Mouse (Mus musculus) lung, adult 2 months (tissue): ENCODE results near the gene Rgsl1.

ENCODE experiments used
- CTCF ChIP-seq: fragments of 200-500 bp; IDR thresholded peaks from 2 replicates; pipeline ENCODE4 v1.5.1; 2011; ENCODE audit warnings: mild to moderate bottlenecking, low read length, control low read depth; ENCODE audit not compliant: insufficient read depth
- POLR2A ChIP-seq: fragments of 200-500 bp; IDR thresholded peaks from 2 replicates; pipeline ENCODE4 v1.6.1; 2011; ENCODE audit warnings: low read depth, mild to moderate bottlenecking, control low read depth, low read length, borderline replicate concordance; ENCODE audit errors: extremely low read depth

DNA sequence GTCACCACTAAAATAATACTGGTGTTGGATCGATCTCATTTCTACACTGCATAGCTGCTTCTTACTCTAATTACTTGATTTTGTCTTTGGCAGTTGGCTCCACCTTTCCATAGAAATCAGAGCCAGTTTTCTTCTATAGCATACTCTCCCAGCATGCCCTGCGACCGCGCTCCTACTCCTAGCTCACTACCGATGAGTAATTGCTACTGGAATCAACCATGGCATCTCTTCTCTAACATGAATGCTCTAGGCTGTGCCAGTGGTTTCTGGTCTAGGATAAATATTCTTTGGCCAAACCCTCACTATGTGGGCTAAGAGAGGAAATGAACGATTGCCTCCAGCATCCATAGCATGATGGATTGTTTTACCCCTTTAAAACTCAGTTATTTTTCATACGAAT is 2.5 kb upstream of the Rgsl1 start:
- TF ChIP-seq CTCF (no peak), POLR2A (no peak)
